Mouse (Mus musculus) neutrophil, adult 5-6 weeks (primary cell): ENCODE results near the gene Tmem63a. TPM values are rescaled to one million over a fixed set of nuclear protein-coding genes. Genes with fewer than 3 reads are reported as not detected.
"Not testable (repeated sequence)": the region's sequence is repeated elsewhere in the genome, so short reads cannot be mapped to it uniquely, and the experiment has no call there.

Experiments
- ATAC-seq: fragments of 151-379, 151-347 bp; 2 replicates; pipeline ENCODE4 v1.8.0; 2017; ENCODE audit warnings: mild to moderate bottlenecking, moderate TSS enrichment; ENCODE audit not compliant: insufficient number of reproducible peaks, poor library complexity, low FRiP score, severe bottlenecking; ENCODE audit errors: extremely low read depth
- total RNA-seq: library from RNA; stranded (forward); fragments of 200-1000 nt; gene quantifications from 2 replicates; pipeline ENCODE4 v1.2.3, GENCODE M21; 2017

Gene Tmem63a
- 14.9 and 15.8 TPM in 2 replicates for total RNA-seq

DNA sequence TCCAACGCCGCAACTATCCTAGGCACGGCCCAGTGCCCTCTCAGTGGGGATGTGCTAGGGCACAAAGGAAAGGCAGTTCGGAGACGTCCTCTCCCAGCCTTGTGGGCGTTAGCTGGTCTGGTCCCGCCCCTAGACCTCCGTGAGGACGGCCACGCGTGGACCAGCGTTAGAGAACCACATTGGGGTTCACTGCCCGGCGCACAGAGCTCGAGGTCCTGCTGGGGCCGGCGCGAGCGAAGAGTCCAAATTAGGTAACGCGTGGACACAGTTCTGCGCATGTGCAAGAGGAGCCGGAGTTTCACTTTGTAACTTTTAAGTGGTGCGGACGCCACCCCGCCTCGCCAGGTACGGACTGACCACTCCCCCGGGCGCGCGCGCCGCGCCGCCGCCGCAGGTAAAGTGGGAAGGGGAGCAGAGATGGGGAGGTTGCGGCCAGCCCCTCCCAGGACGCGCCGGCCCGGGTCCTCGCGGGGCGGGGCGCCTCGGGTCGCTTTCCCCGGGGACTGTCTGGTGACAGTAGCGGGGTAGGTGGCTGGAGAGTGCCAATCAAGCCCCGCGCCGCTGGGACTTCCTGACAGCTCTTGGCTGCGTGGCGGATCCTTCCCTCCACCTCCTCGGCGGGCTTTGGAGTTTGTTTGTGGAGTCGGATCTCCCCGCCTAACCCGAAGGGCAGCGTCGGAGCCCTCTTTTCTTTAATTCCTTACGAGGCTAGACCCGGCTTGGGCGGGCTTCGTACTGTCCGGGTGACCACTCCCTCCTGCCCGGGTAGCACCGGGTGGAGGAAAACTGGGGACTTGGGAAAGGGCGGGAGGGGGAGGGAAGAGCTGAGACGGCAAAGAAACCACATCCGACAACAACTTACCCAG is at the start of gene Tmem63a:
Tmem63a (plus strand) TSS at position 179 of the 866 bp plus-strand sequence.
- peak; percentile 62 for ATAC-seq

GRCm38 (mm10) chr1:180892808-180893207 is 49.3 kb upstream of the Tmem63a start, which contains the start of gene Lefty2:
Gene Lefty2 (plus strand): TSS chr1:180893108.
- no peak for ATAC-seq

DNA sequence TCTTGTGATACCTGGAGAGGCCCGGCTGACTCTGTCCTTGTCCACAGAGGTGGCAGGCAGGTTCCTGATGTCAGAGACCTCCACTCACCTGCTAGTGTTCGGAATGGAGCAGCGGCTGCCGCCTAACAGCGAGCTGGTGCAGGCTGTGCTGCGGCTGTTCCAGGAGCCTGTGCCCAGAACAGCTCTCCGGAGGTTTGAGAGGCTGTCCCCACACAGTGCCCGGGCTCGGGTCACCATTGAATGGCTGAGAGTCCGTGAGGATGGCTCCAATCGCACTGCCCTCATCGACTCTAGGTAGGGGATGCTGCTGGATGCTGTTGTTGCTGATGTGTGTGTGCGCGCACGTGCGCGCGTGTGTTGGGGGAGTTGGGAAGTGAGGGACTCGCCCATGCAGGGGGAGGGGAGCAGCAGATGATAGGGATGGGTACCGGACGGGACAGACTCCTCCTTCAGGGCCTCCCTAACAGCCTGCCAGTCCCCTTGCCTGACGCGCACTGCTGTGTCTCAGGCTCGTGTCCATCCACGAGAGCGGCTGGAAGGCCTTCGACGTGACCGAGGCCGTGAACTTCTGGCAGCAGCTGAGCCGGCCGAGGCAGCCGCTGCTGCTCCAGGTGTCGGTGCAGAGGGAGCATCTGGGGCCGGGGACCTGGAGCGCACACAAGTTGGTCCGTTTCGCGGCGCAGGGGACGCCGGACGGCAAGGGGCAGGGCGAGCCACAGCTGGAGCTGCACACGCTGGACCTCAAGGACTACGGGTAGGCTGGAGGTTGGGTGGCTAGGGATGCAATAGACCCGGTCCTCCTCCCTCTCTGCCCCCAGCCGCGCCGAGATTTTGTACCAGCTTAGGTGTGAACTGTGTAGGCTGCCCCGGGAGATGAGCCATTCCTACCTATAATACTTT is 47.8 kb upstream of the Tmem63a start:
- ATAC-seq, result not testable (repeated sequence)

- peak; percentile 39; the same call in 1 of the 2 replicates for ATAC-seq
Measured at GRCm38 (mm10) chr1:180901107-180901506, 41.0 kb upstream of the Tmem63a start.

GRCm38 (mm10) chr1:180902915-180903314 is 39.2 kb upstream of the Tmem63a start:
- no peak for ATAC-seq

- no peak for ATAC-seq
Measured at GRCm38 (mm10) chr1:180903666-180904038, 38.5 kb upstream of the Tmem63a start.

DNA sequence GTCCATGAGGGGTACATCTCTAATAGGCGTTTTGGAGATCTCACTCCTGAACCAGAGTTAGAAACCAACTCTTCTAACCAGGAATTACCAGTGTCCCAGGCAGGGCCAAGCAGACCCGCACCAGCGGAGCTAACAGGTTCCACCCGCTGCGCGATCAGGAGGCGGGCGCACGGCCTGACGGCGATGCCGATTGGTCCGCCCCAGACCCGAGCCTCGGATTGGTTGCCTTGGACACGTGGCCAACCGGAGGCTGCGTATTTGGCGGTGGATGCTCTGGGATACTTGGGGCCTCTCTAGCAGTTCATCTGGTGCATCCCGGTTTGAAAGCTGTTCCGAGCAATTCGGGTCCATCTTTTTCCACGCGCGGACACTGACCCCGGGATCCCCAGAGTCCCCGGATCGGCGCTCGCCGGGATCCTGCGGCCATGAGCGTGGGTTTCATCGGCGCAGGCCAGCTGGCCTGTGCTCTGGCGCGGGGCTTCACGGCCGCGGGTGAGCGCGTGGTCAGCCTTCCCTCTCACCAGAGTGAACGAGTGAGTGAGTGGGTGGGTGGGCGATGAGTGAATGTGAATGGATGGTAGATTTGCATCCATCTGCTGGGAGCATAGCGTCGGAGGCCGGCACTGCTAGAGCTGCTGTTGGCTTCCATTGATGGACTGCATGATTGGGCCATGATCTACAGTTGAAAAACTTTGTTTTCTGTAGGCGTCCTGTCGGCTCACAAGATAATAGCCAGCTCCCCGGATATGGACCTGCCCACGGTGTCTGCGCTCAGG is 37.9 kb upstream of the Tmem63a start, which contains the start of gene Pycr2:
Pycr2 (plus strand) TSS at position 255 of the 776 bp plus-strand sequence.
- ATAC-seq, result peak; percentile 95

- no peak for ATAC-seq
Measured at GRCm38 (mm10) chr1:180904815-180905080, 37.4 kb upstream of the Tmem63a start.

DNA sequence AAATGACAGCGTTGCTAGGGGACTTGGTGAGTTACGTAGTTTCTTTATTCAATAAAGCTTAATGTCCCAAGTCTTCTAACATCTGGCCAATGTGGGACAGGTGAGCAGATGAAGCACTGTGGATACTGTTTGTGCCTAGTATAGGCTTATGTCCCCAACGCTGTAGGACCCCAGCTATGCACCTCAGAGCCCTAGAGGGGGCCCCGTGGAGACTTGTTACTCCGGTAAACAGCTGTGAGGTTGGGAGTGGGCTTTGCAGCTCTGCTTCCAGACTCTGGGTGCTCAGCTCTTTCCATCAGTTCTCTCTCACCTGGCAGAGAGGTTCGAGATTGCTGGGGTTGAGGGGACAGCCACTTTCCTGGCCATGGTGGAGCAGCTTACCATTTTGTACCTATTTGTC is 36.8 kb upstream of the Tmem63a start:
- no peak for ATAC-seq

- ATAC-seq, result no peak
Measured at GRCm38 (mm10) chr1:180905876-180906275, 36.3 kb upstream of the Tmem63a start.

GRCm38 (mm10) chr1:180906461-180907147 is 35.5 kb upstream of the Tmem63a start:
- no peak for ATAC-seq

- ATAC-seq, result no peak
Measured at GRCm38 (mm10) chr1:180911138-180911537, 31.0 kb upstream of the Tmem63a start.

DNA sequence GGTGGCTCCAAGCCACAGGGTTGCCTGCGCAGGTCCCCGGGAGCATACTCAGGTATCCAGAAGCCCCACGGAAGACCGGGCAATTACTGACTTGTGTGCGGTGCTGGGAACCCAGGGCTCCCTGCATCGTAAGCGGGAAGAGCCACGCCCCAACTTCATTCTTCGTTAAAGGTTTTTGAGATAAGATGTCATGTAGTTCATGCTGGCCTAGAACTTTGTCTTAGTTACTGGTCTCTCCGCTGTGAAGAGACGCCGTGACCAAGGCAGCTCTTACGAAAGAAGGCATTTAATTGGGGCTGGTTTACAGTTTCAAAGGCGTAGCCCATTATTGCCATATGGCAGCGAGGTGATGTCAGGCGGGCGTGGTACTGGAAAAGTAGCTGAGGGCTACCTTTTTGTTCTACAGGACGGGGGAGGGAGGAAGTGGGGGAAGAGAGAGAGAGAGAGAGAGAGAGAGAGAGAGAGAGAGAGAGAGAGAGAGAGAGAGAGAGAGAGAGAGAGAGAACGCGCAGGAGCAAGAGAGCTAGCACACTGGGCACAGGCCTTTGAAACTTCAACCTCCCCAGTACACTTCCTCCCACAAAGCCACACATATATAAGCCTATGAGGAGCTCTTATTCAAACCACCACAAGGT is 30.4 kb upstream of the Tmem63a start:
- ATAC-seq, result no peak

DNA sequence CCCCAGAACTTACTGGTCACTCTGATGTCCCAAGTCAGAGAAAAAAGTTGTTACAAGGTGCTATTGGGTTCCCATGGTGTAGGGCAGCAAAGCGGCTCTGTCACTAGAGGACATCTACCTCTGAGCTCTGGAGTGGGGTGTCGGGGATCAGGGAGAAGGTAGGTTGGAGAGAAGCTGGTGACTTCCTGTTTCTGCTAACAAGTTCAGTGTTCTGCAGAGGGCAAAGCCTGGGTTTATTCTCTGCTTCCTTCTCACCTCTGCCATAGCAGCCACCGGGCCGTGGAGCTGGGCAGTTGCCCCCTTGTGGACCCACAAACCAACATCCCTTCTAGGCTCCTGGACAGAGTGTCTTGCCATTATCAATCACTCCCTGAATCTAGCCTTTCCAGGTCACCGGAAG is 29.4 kb upstream of the Tmem63a start:
- ATAC-seq, result no peak

GRCm38 (mm10) chr1:180913797-180914196 is 28.3 kb upstream of the Tmem63a start:
- no peak for ATAC-seq

DNA sequence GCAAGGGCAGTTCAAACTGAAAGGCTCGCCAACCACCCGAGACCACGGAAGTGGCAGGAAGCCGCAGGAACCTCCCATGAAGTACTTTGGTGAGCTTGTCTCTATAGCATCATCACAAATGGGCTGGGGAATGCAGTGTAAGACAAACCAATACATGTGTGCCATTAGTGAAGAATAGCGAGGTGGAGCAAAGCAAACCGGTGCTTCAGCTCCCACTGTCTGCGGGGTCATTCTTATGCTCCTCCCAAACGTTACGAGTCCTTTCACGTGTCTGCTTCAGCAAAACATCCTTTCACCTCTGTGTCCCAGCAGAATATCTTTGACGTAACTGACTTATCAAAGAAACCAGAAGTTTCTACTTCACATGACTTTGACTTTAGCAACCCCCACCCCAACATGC is 25.7 kb upstream of the Tmem63a start:
- ATAC-seq, result 0 out of 2 replicates have a peak, but pooled peaks have one; percentile 21

- no peak for ATAC-seq
Measured at GRCm38 (mm10) chr1:180917053-180917452, 25.1 kb upstream of the Tmem63a start.

GRCm38 (mm10) chr1:180919686-180920085 is 22.5 kb upstream of the Tmem63a start:
- no peak for ATAC-seq
